Mouse (Mus musculus) myocyte (in vitro differentiated cells): Measurements from ENCODE around the gene Prkg1.

Experiments used
- CEBPB ChIP-seq: IDR thresholded peaks from 2 replicates; pipeline ENCODE4 v1.6.1; 2011; ENCODE audit warnings: mild to moderate bottlenecking, moderate library complexity; ENCODE audit not compliant: poor library complexity, insufficient read depth, severe bottlenecking
- MAX ChIP-seq: IDR thresholded peaks from one replicate; pipeline ENCODE4 v1.6.1; 2011; ENCODE audit warnings: low read depth, mild to moderate bottlenecking, control low read depth
- POLR2A ChIP-seq: IDR thresholded peaks from one replicate; pipeline ENCODE4 v1.6.1; 2011; ENCODE audit warnings: low read depth, mild to moderate bottlenecking, control low read depth, moderate library complexity; ENCODE audit not compliant: insufficient read length
- POLR2AphosphoS2 ChIP-seq: IDR thresholded peaks from one replicate; pipeline ENCODE4 v1.6.1; 2011; ENCODE audit warnings: low read depth, control low read depth; ENCODE audit not compliant: insufficient read length
- TCF3 ChIP-seq: IDR thresholded peaks from one replicate; pipeline ENCODE4 v1.6.1; 2011; ENCODE audit warnings: low read depth, control low read depth; ENCODE audit not compliant: insufficient read length

GRCm38 (mm10) chr19:31351796-31352195 is 413.0 kb downstream of the Prkg1 start:
- no peak for TF ChIP-seq POLR2A
- TF ChIP-seq TCF3: no peak
- TF ChIP-seq CEBPB: no peak
- TF ChIP-seq POLR2AphosphoS2: no peak
- TF ChIP-seq MAX: no peak
